ENCODE assay signal across 8 mouse cellular contexts in the genomic region with DNA sequence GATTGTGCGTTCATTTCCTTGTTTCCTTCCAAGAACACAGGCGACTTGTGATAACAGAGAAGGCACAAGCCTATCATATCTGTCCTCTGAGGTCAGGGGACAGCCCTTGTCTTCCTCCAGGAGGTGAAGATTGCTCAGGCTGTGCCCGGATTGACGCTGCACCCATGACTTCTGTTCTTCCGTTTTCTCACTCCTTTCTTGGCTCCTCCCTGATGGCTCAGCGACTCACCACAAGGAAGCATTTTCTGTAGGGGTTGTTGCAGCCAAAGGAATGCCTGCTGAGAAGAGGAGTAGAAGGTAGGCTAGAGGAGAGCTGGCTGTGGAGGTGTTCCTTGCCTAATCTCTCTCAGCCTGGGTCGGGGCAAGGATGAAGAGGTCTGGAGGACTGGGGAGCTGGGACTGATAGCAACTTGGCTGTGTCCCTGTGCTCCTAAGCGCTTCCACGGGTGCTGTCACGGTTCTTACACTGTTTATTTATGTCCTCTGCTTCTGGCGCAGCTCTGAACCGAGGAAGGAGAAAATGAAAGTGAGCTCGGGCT. TPM values are rescaled to one million over a fixed set of nuclear protein-coding genes. Genes with fewer than 3 reads are reported as not detected.
A peak's percentile ranks its signal among the peaks of the same experiment; 100 is the strongest.
DNase-seq lines count a peak whose midpoint lies in the region; ATAC-seq and TF ChIP-seq lines count a peak whose summit lies in the region.

No protein-coding gene starts in this region.

- ATAC-seq in forebrain, embryonic 15.5 days (replicated peaks): no peak
- peak; percentile 32 for ATAC-seq in lung, postnatal 0 days

- H3K4me1 ChIP-seq in forebrain, embryonic 15.5 days: peaks cover 44% of the 10 kb centered on the region
- H3K4me1 ChIP-seq in lung, postnatal 0 days (ENCODE audit: insufficient read depth, low read depth, low read length): peaks cover 10% of the 10 kb centered on the region; the same call in 1 of the 2 replicates

- 58% methylated on average over 13 of the region's 13 CpGs for WGBS in forebrain, embryonic 15.5 days
- WGBS in lung, postnatal 0 days: 9% methylated on average over 13 of the region's 13 CpGs

- intact Hi-C loops in gastrocnemius, adult 2 months (cut with DNase I): no loop called here

- H3K27ac ChIP-seq in gastrocnemius, adult 2 months: peak overlapping the region; percentile 80
- no peak overlapping the region for H3K27ac ChIP-seq in forebrain, embryonic 15.5 days (replicated peaks)
- peak overlapping the region; percentile 92 for H3K27ac ChIP-seq in lung, postnatal 0 days (ENCODE audit: low read length)

- H3K4me3 ChIP-seq in gastrocnemius, adult 2 months: peak overlapping the region; percentile 72
- H3K4me3 ChIP-seq in forebrain, embryonic 15.5 days: no peak overlapping the region
- H3K4me3 ChIP-seq in lung, postnatal 0 days (ENCODE audit: low read depth, low read length): peak overlapping the region; percentile 43

- H3K4me2 ChIP-seq in forebrain, embryonic 15.5 days (replicated peaks): peak overlapping the region; percentile 21
- peak overlapping the region; percentile 66 for H3K4me2 ChIP-seq in lung, postnatal 0 days (replicated peaks; ENCODE audit: low read depth, low read length)

- no peaks in the 10 kb centered on the region for H3K9me3 ChIP-seq in forebrain, embryonic 15.5 days
- H3K9me3 ChIP-seq in lung, postnatal 0 days (ENCODE audit: low read length): no peaks in the 10 kb centered on the region

- TF ChIP-seq EP300 in lung, postnatal 0 days (IDR thresholded peaks at IDR 0.05): no peak

- H3K36me3 ChIP-seq in forebrain, embryonic 15.5 days: peaks cover 14% of the 10 kb centered on the region
- H3K36me3 ChIP-seq in lung, postnatal 0 days (ENCODE audit: insufficient read depth, low read length): no peaks in the 10 kb centered on the region

- 0 out of 2 replicates have a peak overlapping the region, but pooled peaks have one; percentile 1 for H3K9ac ChIP-seq in forebrain, embryonic 15.5 days (replicated peaks)
- peak overlapping the region; percentile 54 for H3K9ac ChIP-seq in lung, postnatal 0 days (replicated peaks; ENCODE audit: low read depth)

- no peak for TF ChIP-seq CTCF in gastrocnemius, adult 2 months (IDR thresholded peaks at IDR 0.05)
- no peak for TF ChIP-seq CTCF in lung, postnatal 0 days (IDR thresholded peaks at IDR 0.05)

- DNase-seq in gastrocnemius, adult 2 months: peak; percentile 29
- no peak for DNase-seq in gastrocnemius, postnatal 10 days
- DNase-seq in NIH3T3 (ENCODE audit: low read depth): peak; percentile 60
- peak; percentile 12 for DNase-seq in kidney, adult 11 months
- DNase-seq in lung, postnatal 0 days (ENCODE audit: low spot score): peak; percentile 77
- peak; percentile 65 to 69 for DNase-seq in spleen, postnatal 10 days (ENCODE audit: low spot score in 2 of 2)
- DNase-seq in layer of hippocampus, adult 9-10 months (ENCODE audit: low spot score): no peak

- no peaks in the 10 kb centered on the region for H3K27me3 ChIP-seq in forebrain, embryonic 15.5 days
- no peaks in the 10 kb centered on the region for H3K27me3 ChIP-seq in lung, postnatal 0 days (replicated peaks; ENCODE audit: insufficient read depth, low read length)

RNA-seq across cellular contexts. Expression of a gene that starts 2.6 kb away (rescaled TPM):
- total RNA-seq in gastrocnemius, adult 2 months (2021): 1 to 10 TPM in 1 of 2 experiments, under 1 TPM in 1; 0.92 to 1.1 TPM
- total RNA-seq in gastrocnemius, postnatal 10 days (2021): 1 to 10 TPM; 5.9 to 9.7 TPM
- 42.5 and 44.4 TPM in 2 replicates for polyA plus RNA-seq in forebrain, embryonic 15.5 days (2015; fragmentation: Nextera tagmentation; extraction: Ambion mirVana)
- polyA plus RNA-seq in lung, postnatal 0 days (2015; fragmentation: Nextera tagmentation; extraction: Ambion mirVana): 13.1 and 16.6 TPM in 2 replicates

RNA-seq across cellular contexts. Expression of a gene that starts 11.7 kb away (rescaled TPM):
- 1 to 10 TPM in 1 of 2 experiments, under 1 TPM in 1; 0.59 to 1.8 TPM for total RNA-seq in gastrocnemius, adult 2 months (2021)
- 10 to 100 TPM in 1 of 2 experiments, 1 to 10 TPM in 1; 7.7 to 10.8 TPM for total RNA-seq in gastrocnemius, postnatal 10 days (2021)
- polyA plus RNA-seq in forebrain, embryonic 15.5 days (2015; fragmentation: Nextera tagmentation; extraction: Ambion mirVana): 39.2 and 42.1 TPM in 2 replicates
- polyA plus RNA-seq in lung, postnatal 0 days (2015; fragmentation: Nextera tagmentation; extraction: Ambion mirVana): 3.8 and 8.4 TPM in 2 replicates

Comparison
In these comparisons a context has a peak if more than half of its experiments do, and no peak if none do; other contexts are left out.
1. DNase-seq: peak in gastrocnemius, adult 2 months (single experiment), NIH3T3 (single experiment), kidney, adult 11 months (single experiment), lung, postnatal 0 days (single experiment) and spleen, postnatal 10 days (2 of 2); none in gastrocnemius, postnatal 10 days (single experiment) and layer of hippocampus, adult 9-10 months (single experiment).